Mouse (Mus musculus) megakaryocyte, embryonic 14.5 days (primary cell): ENCODE results near the gene Zfp148. TPM values are rescaled to one million over a fixed set of nuclear protein-coding genes. Genes with fewer than 3 reads are reported as not detected.
"Not testable (repeated sequence)": the region's sequence is repeated elsewhere in the genome, so short reads cannot be mapped to it uniquely, and the experiment has no call there.

ENCODE experiments used
- H3K27me3 ChIP-seq: replicated peaks from 2 replicates; pipeline ENCODE3; 2012; ENCODE audit warnings: inconsistent platforms
- H3K36me3 ChIP-seq: replicated peaks from 2 replicates; pipeline ENCODE3; 2012; ENCODE audit warnings: low read length, inconsistent platforms, mixed read lengths
- H3K4me1 ChIP-seq: 2 replicates; pipeline ENCODE4 v1.6.1; 2012; ENCODE audit warnings: inconsistent platforms
- H3K4me3 ChIP-seq: replicated peaks from 2 replicates; pipeline ENCODE3; 2012; ENCODE audit warnings: moderate library complexity, mild to moderate bottlenecking, inconsistent platforms
- H3K9me3 ChIP-seq: 2 replicates; pipeline ENCODE4 v1.6.1; 2012; ENCODE audit warnings: inconsistent platforms
- FLI1 ChIP-seq: IDR thresholded peaks from 2 replicates; pipeline ENCODE4 v1.6.1; 2012; ENCODE audit warnings: low read length, inconsistent platforms, mixed read lengths
- GATA1 ChIP-seq: IDR thresholded peaks from 3 replicates; pipeline ENCODE4 v1.6.1; 2012; ENCODE audit warnings: mixed read lengths, low read length, inconsistent platforms, borderline replicate concordance
- polyA plus RNA-seq: library from polyadenylated mRNA; stranded (reverse); fragments of >175 nt; gene quantifications from 2 replicates; pipeline ENCODE4 v1.2.3, GENCODE M21; 2012; ENCODE audit warnings: low replicate concordance; ENCODE audit not compliant: insufficient read depth

The Zfp148 gene
- polyA plus RNA-seq, 1 experiment = 0.32 TPM

DNA sequence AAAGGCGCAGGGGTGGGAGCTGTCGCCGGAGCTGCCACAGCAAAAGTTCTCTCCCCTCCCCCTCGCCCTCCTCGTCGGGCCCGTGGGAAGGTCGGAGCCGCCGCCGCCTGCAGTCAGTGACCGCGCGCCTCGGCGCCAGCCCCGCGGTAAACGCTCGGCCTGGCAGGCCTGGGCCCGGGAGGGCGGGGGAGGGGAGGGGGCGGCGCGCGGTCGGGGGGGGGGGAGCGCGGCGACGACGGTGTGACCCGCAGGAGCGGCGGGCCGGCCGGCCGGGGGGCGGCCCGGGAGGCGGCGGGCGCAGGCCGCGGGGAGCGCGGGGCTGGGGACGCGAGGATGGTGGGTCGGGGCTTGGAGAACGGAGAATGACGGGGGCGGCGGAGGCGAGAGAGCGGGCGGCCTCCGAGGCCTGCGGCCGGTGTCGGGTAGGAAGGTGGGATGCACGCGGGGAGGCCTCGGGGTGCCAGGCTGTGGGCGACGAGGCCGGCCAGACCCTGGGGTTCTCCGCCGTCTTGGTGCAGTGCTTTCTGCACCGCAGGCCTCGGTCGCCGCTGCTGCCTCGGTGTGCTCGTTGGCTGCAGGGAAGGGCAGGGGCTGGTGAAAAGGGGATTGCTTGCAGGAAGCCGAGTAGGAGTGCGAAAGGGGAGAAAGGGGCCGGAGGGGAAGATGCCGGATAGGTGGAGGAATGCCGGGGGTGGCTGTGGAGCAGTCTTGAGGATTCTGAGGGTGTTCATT, 412 bp downstream of the Zfp148 start:
- Histone ChIP-seq H3K4me1 (peaks cover 31% of the 10 kb centered on the region), H3K9me3 (no peaks in the 10 kb centered on the region), H3K27me3 (peaks cover 2% of the 10 kb centered on the region), H3K4me3 (peak overlapping the region; percentile 99), H3K36me3 (peaks cover 5% of the 10 kb centered on the region)
- TF ChIP-seq FLI1 = no peak
- no peak for TF ChIP-seq GATA1

DNA sequence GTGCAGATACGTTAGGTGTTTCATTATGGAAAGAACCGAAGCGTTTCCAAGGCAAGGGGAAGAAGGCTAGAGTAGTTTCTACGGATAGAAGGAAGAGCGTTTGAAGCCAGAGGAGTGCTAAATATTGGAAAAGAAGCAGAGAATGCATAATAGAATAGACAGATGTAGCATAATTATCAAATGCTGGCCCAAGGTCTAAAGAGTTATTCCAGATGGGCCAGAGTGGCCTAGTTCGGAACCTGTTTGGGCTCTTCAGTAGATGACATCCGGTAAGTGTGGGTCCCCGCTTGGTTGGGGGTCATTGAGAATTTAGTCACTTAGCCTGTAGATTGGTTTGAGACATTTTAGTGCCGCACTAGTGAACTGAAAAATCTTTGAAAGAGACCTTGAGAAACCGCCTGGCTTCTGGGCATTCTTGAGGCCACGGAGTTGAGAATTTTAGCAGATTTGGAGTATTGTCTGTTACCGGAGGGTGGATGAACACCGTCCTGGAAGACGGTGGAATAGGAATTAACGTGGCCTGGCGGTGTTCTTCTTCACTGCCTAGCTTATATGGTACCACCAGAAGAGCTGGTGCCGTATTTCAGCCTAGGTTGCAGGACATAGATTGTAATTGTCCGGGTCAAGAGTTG, 1.1 kb downstream of the Zfp148 start:
- H3K4me1 ChIP-seq = peaks cover 33% of the 10 kb centered on the region
- peaks cover 7% of the 10 kb centered on the region for H3K36me3 ChIP-seq
- TF ChIP-seq GATA1 = no peak
- TF ChIP-seq FLI1 = no peak
- no peaks in the 10 kb centered on the region for H3K9me3 ChIP-seq
- H3K4me3 ChIP-seq = peak overlapping the region; percentile 99
- H3K27me3 ChIP-seq = no peaks in the 10 kb centered on the region

DNA sequence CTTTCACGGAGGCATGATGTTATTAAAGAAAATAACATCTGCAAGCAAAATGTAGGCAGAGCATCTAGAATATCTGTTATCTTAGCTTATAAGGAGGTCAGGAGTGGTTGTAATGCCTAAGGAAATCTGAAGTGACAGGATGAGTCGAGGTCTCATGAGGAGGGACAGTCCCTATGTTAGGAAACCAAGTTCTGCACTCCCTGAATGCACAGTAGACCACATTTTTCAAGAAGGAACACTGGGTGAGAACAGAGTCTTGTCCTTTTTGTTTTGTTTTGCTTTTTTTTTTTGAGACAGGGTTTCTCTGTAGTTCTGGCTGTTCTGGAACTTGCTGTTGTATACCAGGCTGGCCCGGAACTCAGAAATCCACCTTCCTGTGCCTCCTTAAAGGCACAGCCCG, 1.7 kb downstream of the Zfp148 start:
- H3K4me3 ChIP-seq = peak overlapping the region; percentile 99
- H3K4me1 ChIP-seq = peaks cover 37% of the 10 kb centered on the region
- H3K36me3 ChIP-seq = peaks cover 7% of the 10 kb centered on the region
- no peaks in the 10 kb centered on the region for H3K9me3 ChIP-seq
- no peak for TF ChIP-seq GATA1
- no peak for TF ChIP-seq FLI1
- H3K27me3 ChIP-seq = no peaks in the 10 kb centered on the region

DNA sequence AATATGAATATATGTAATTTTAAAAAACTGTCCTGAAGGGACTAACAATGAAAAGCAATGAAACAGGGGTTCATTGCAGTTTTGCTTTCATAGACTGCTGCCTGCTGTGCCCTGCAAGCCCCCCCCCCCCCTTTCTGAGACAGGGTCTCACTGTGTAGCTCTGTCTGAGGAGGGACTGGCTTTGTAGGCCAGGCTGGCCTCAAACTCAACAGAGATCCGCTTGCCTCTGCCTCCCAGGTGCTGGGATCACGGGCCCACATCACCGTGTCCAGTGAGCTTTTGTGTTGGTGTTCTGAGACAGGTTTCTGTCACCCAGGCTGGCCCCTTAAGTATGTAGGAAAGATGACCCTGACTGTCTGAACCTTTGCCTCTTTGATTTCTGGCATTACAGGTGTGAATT, 2.9 kb downstream of the Zfp148 start:
- H3K9me3 ChIP-seq = no peaks in the 10 kb centered on the region
- peaks cover 7% of the 10 kb centered on the region for H3K36me3 ChIP-seq
- TF ChIP-seq GATA1 (no peak), FLI1 (no peak)
- H3K4me3 ChIP-seq = no peak overlapping the region
- peaks cover 38% of the 10 kb centered on the region for H3K4me1 ChIP-seq
- H3K27me3 ChIP-seq = no peaks in the 10 kb centered on the region

DNA sequence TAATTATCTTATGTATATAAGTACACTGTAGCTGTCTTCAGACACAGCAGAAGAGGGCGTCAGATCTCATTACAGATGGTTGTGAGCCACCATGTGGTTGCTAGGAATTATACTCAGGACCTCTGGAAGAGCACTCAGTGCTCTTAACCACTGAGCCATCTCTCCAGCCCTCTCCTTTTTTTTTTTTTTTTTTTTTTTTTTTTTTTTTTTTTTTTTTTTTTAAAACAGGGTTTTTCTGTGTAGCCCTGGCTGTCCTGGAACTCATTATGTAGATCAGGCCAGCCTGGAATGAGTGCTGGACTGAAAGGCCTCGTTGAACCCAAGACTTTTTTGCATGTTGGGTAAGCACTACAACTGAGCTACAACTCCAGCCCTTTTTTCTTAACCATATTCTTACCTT, 3.4 kb downstream of the Zfp148 start:
- H3K4me1 ChIP-seq = peaks cover 38% of the 10 kb centered on the region
- not testable (repeated sequence) for H3K36me3 ChIP-seq, H3K9me3 ChIP-seq, H3K4me3 ChIP-seq, H3K27me3 ChIP-seq

DNA sequence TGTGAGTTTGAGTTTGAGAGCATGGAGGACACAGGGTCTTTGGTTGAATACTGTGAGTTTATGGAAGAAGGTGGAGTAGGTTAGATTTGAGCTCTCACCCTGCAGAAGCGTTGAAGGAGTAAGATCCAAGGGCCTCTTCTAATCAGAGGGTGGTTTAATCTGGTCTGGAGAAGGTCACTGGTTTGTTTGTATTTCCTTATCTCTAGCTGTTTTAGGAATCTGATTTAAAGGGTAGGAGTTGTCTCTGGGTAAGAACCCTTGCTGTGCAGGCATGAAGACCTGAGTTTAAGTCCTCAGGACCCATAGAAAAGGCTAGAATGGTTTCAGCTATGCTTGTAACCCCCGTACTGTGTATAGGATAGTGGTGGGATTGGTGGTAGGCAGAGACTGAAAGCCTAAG, 6.4 kb downstream of the Zfp148 start:
- H3K9me3 ChIP-seq = no peaks in the 10 kb centered on the region
- H3K4me3 ChIP-seq = no peak overlapping the region
- H3K27me3 ChIP-seq = no peaks in the 10 kb centered on the region
- H3K36me3 ChIP-seq = peaks cover 7% of the 10 kb centered on the region
- H3K4me1 ChIP-seq = peaks cover 42% of the 10 kb centered on the region
- TF ChIP-seq GATA1 (no peak), FLI1 (no peak)

DNA sequence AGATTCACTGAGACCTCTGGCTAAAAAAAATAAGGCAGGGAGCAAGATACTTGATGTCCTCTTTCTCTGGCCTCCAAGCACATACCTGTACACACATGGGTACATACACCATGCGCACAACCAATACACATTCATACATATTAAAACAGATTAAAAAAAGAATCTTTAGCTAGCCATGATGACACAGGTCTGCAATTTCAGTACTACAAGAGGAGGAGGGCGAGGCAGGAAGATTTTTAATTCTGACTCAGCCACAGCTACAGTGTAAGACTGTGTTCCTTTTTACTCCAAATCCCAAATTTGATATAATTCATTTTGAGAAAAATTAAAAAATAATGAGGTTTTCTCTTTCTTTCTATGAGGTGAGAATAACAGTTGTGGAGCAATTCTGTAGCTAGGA, 6.8 kb downstream of the Zfp148 start:
- Histone ChIP-seq H3K4me1 (peaks cover 40% of the 10 kb centered on the region), H3K9me3 (no peaks in the 10 kb centered on the region), H3K27me3 (no peaks in the 10 kb centered on the region), H3K36me3 (peaks cover 7% of the 10 kb centered on the region), H3K4me3 (no peak overlapping the region)
- TF ChIP-seq GATA1 (no peak), FLI1 (no peak)

DNA sequence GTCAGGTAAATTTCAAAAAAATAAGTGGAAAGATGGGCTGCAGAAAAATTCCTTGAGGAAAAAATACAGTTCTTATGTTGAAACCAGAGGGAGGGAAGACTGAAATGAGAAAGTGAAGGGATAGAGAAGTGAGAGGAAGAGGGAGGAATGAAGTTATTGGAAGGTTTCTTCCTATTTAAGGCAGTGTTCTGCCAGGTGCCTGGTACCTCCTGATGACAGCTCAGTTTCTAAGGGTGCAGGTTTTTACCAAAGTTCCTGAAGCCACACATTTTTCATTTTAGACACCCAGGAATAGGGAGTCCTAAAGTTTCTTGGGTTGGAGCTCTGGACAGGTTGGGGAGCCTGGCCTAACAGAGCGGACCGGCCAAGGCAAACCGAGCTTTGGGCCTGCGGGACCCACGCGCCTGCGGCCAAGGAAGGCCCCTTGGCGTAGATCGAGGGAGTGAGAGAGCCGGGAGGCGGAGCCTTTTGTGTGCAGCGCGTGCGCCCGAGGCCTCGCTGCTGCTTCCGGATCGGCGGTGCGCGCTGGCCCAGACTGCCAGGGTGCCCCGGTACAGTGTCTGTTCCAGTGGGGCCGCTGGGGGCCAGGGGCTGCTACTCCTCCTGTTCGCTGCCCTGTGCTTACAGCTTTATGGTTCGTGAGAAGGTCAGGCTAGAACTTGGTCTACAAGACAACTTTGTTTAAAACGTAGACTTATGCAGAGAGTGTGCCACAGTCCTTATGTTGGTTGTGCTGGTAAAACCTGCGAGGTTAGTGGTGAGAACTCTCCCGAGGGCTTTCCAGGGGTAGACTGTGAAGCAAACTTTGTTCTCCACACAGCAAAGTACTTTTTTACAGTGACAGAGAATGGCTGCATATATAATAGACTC, 19.5 kb downstream of the Zfp148 start:
- H3K27me3 ChIP-seq = no peaks in the 10 kb centered on the region
- H3K9me3 ChIP-seq = no peaks in the 10 kb centered on the region
- TF ChIP-seq GATA1 (no peak), FLI1 (no peak)
- peaks cover 67% of the 10 kb centered on the region for H3K4me1 ChIP-seq
- peak overlapping the region; percentile 95 for H3K4me3 ChIP-seq
- H3K36me3 ChIP-seq = no peaks in the 10 kb centered on the region

DNA sequence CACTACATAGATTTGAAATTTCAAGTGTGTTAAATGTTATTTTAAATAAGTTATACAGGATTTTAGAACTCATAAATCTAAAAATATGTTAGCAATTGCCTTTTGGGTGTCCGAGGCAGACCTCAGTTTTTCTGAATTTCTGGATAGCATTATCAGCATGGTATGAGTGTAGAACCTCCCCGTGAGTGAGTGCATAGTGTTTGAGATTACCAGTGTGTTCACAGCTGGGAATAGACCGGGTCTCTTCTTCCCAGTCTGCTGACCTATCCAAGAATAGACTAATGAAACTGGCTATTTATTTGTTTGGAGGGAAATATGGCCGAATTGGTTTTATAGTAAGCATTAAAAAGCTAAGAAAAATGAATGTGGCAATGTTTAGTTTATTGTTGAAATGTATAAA, 20.3 kb downstream of the Zfp148 start:
- H3K27me3 ChIP-seq = no peaks in the 10 kb centered on the region
- TF ChIP-seq GATA1 (no peak), FLI1 (no peak)
- peaks cover 68% of the 10 kb centered on the region for H3K4me1 ChIP-seq
- no peaks in the 10 kb centered on the region for H3K9me3 ChIP-seq
- H3K36me3 ChIP-seq = no peaks in the 10 kb centered on the region
- peak overlapping the region; percentile 71 for H3K4me3 ChIP-seq

DNA sequence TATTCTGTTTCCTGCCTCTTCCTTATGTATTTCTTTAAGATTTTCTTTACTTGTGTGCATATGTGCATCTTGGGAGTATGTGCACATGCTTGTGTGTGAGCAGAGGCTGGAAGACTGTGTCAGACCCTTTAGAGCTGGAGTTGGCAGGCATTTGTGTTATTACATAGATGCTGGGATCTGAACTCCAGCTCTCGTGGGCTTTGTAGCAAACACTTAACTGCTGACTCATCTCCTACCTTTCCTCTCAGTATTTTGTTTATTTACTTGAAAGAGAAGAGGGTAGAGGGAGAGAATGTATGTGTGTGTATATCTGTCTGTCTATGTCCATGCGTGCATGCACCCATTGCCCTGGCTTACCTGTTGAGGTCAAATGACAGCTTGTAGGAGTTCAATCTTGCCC, 22.6 kb downstream of the Zfp148 start:
- Histone ChIP-seq H3K4me3 (peak overlapping the region; percentile 11), H3K27me3 (no peaks in the 10 kb centered on the region), H3K4me1 (peaks cover 54% of the 10 kb centered on the region), H3K36me3 (peaks cover 6% of the 10 kb centered on the region), H3K9me3 (no peaks in the 10 kb centered on the region)
- TF ChIP-seq GATA1 (no peak), FLI1 (no peak)
